Mouse (Mus musculus): ENCODE measurements around the gene Hmgcll1.
A peak's percentile ranks its signal among the peaks of the same experiment; 100 is the strongest.
"Not testable (repeated sequence)": the region's sequence is repeated elsewhere in the genome, so short reads cannot be mapped to it uniquely, and the experiment has no call there.

Hmgcll1 gene

GRCm38 (mm10) chr9:76061492-76061891 is 46.8 kb downstream of the Hmgcll1 start:
- DNase-seq = no peak

GRCm38 (mm10) chr9:76064164-76064563 is 49.5 kb downstream of the Hmgcll1 start:
- peak in 1 of 2 experiments; percentile 3 for DNase-seq

GRCm38 (mm10) chr9:76091561-76091960 is 76.9 kb downstream of the Hmgcll1 start:
- no peak for DNase-seq

- no peak for DNase-seq
These were observed 82.6 kb downstream of the Hmgcll1 start for GRCm38 (mm10) chr9:76097221-76097620.

GRCm38 (mm10) chr9:76099981-76100380 is 85.3 kb downstream of the Hmgcll1 start:
- no peak for DNase-seq

- not testable (repeated sequence) for DNase-seq
These were observed 89.8 kb downstream of the Hmgcll1 start for GRCm38 (mm10) chr9:76104416-76104815.

GRCm38 (mm10) chr9:76104846-76105245 is 90.2 kb downstream of the Hmgcll1 start:
- DNase-seq = no peak

GRCm38 (mm10) chr9:76122888-76123287 is 108.2 kb downstream of the Hmgcll1 start:
- peak; percentile 37 to 38 for DNase-seq

GRCm38 (mm10) chr9:76124249-76124648 is 109.6 kb downstream of the Hmgcll1 start:
- DNase-seq = no peak

GRCm38 (mm10) chr9:76129353-76129752 is 114.7 kb downstream of the Hmgcll1 start:
- no peak for DNase-seq

- no peak for DNase-seq
These were observed 119.4 kb downstream of the Hmgcll1 start for GRCm38 (mm10) chr9:76134042-76134441.

- DNase-seq = no peak
These were observed 123.9 kb downstream of the Hmgcll1 start for GRCm38 (mm10) chr9:76138378-76139109.

GRCm38 (mm10) chr9:76145593-76145992 is 130.9 kb downstream of the Hmgcll1 start:
- no peak for DNase-seq

GRCm38 (mm10) chr9:76162446-76162845 is 147.8 kb downstream of the Hmgcll1 start:
- no peak for DNase-seq

GRCm38 (mm10) chr9:76168355-76168754 is 153.7 kb downstream of the Hmgcll1 start:
- no peak for DNase-seq

- no peak for DNase-seq
These were observed 158.1 kb downstream of the Hmgcll1 start for GRCm38 (mm10) chr9:76172686-76173295.

- no peak for DNase-seq
These were observed 164.6 kb downstream of the Hmgcll1 start for GRCm38 (mm10) chr9:76179221-76179620.

Data from B cell, adult 2 months (primary cell).